Mouse (Mus musculus) bone marrow, adult 2 months (tissue): ENCODE measurements around the gene Arr3.

Source experiments
- CTCF ChIP-seq: fragments of 200-500 bp; IDR thresholded peaks from 2 replicates; pipeline ENCODE4 v1.5.1; 2011; ENCODE audit warnings: low read length, control low read depth; ENCODE audit not compliant: control insufficient read depth, insufficient read depth
- POLR2A ChIP-seq: fragments of 200-500 bp; IDR thresholded peaks from 2 replicates; pipeline ENCODE4 v1.6.1; 2011; ENCODE audit warnings: low read depth, mild to moderate bottlenecking, control low read depth, low read length, borderline replicate concordance; ENCODE audit not compliant: control insufficient read depth

DNA sequence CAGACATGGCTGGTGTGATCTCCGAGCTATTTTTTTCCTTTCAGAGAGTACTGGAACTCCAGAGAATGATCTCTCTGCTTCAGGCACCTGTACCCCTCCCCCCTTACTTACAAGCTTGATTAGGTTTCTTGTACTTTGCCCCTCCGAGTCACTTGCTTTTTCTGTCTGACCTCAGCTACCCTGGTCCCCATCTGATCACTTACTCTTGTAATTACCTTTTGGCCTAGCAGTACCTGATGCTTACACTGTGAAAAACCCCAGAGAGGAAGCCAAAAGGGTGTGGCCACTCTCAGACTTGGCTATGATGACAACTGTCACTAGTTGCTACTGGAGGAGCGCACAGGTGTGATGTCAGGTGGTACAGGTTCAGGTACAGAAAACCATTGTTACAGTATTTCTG, 13.2 kb downstream of the Arr3 start:
- TF ChIP-seq CTCF (no peak), POLR2A (no peak)
